Mouse (Mus musculus): ENCODE data around the gene Alpk1.
"Not testable (repeated sequence)": the region's sequence is repeated elsewhere in the genome, so short reads cannot be mapped to it uniquely, and the experiment has no call there.

Gene Alpk1

DNA sequence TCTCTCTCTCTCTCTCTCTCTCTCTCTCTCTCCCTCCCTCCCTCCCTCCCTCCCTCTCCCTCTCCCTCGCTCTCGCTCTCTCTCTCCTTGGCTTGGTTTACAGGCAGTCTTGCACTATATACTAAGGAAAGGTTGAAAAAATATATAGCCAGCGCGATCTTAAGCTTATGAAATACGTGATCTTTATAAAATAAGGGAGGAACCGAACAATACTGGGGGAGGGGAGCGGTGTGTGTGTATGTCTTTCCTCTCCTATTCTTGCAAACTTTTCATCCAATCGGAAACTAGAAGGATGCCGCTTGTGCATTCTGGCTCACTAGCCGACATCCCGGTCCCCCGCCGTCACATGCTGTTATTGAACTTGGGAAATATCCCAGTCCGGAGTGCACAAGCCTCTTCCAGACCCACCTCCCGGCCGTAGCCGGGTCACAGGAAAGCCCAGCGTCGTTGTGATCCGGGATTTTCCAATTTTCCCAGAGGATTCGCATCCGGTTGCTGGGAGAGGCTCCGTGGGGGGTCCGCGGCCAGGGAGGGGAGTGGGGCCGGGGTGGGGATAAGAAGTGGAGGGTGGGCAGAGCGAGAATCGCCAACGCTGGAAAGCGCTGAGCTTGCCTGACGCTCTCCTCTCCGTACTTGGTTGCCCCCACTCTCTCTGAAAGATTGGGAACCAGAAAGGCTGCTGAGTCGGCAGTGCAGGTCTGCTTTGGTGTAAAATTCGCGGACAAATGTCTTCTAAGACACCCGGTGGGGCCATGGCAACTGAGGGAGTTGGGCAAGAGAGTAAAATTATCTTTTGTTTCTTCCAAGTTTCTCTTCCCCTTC, 10.1 kb upstream of the Alpk1 start:
- no peak for DNase-seq (ENCODE audit: low spot score)

DNA sequence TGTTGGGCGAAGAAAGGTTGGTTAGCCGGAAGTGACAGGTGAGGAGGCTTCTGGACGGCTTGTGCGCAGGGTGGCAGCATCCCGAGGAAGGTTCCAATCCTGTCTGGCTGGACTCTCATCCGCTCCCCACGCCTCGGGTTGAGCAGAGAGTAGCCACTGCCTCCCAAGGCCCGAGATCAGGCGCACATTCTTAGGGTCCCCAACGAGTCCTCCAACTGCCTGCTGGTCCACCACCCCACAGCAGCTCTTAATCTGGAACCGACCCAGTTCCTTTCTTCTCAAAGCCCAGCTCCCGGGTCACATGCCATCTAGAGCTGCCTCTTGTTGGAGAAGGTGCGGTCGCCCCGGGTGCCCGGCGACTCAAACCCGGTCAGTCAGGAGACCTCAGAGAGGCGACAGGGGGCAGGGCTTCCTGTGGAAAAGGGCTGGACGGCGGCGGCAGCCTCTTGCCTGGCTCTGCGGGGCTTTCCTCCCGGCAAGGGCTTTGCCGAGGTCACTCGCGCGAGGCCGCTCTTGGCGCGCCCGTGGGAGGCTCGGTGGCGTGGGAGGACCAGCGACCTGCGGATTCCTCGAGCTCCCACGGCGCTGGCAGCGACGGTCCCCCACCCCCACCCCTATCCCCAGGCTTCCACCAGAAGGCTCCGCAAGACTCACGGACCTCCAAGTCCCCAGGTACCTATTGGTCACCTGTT, 9.3 kb upstream of the Alpk1 start, which contains the start of gene Tifa:
Gene Tifa (plus strand): TSS at position 306 of the 692 bp plus-strand sequence.
- DNase-seq (ENCODE audit: low spot score) = no peak

DNA sequence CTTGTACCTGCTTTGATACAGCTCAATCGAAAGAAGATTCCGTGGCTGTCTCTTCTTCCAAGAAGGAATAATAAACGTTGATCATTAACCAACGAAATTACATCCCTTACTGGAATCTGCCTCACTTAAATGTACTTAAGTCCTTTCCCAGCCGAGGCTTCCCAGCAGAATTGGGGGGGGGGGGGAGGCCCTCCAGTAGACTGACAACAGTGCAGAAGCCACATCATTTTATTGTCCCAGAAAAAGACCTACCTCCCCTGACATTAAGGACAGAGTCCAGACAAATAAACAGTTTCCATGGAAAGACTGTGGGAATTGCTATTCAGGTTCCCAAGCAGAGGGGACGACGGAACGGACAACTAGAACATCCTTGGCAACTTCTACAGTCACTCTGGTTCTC, 8.6 kb upstream of the Alpk1 start:
- DNase-seq (ENCODE audit: low spot score) = no peak

DNA sequence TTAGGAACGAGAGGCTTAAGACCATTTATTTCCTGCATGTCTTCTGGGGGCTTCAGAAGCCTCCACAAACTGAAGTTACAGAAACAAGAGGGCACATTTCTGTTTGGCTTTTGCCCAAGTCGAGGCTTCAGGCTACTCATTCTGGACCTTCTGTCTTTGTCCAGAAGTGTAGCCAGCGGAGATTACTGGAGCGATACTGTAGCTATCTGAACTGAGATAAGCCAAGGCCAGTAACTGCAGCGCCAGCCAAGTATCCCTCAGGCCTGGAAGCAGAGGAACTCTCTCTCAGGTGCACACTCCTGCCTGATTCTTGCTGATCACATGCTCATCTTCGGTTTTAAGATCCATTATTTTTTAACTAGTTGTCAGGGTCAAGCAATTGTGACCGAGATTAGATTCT, 7.7 kb upstream of the Alpk1 start:
- DNase-seq (ENCODE audit: low spot score) = no peak

DNA sequence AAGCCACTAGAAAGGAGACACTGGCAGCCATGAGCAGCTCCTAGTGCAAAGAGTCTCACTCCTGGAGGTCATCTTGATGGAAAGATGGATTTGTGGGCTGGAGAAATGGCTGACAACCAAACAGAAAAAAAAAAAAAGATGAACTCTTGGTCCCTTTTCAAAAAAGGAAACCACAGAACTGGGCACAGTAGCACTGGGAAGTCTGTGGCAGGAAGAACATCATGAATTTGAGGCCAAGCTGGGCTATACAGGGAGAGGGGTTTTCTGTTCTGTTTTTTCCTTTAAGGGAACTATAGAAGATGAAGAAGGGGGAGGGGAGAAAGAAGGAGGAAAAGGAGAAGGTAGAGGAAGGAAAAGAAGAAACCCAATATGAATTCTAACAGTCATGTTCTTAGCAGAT, 6.7 kb upstream of the Alpk1 start:
- DNase-seq (ENCODE audit: low spot score) = no peak

DNA sequence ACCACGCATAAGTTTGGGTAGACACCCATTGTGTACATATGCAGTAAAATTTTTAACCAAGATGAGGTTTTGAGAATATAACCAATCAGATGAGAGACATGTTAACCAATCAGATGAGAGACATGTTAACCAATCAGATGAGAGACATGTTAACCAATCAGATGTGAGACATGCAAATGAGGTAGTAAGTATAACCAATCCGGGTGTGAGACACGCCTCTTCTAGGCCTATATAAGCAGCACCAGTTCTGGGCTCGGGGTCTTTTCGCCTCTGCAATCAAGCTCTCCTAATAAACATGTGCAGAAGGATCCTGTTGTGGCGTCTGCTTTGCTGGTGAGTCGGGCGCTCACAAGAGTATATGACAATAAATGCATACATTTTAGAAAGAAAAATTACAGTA, 3.4 kb upstream of the Alpk1 start:
- DNase-seq (ENCODE audit: low spot score) = not testable (repeated sequence)

DNA sequence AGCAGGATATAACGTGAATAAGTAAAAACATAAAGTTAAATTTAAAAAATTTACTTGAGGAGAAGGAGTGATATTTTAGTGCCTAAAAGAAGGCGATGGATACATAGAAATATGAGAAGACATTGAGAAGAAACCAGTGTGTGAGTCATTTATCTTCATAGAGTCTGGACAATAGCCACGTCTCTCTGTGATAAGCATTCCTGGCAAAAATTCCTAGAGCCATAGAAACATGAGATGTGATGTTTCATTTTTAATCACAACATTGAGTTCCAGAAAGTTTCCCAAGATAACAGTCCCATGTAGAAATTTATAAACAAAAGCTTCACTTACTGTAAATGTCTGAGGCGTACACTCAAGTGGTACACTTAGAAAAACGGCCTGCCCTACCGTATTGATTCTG, 2.6 kb upstream of the Alpk1 start:
- no peak for DNase-seq (ENCODE audit: low spot score)

DNA sequence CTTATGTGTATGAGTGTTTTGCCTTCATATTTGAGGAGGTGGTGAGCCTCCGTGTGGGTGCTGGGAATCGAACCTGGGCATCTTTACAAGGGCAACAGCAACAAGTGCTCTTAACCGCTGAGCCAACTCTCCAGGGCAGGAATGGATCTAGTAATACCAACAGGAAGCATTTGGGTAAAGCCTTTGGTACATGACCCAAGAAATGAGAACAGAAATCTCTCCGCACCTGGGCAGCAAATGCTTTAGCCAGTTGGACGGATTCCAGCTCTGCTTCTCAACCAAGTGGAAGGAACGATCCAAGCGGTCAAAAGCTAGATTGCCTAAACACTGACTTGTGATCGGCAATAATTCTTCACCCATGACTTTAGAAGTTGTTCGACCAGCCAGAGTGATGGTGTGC, 594 bp upstream of the Alpk1 start:
- no peak for DNase-seq (ENCODE audit: low spot score)

DNA sequence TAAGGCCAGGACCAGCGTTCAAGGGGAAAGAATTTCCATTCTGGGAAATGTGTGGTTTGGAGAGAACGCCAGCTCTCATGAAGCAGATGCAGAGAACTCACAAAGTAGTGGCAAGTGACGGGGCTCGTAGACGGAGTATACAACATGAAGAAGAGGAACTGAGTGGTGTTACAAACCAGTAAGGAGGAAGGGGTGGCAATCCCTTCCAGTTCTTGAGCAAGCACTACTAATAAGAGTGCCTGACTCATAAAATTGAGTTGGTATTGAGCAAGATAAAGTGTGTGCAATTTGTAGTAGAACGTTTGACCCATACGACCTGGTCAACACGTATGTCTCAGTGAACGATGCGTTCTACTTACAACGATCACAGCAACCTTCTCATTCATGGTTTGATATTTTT, 11.2 kb downstream of the Alpk1 start:
- no peak for DNase-seq (ENCODE audit: low spot score)

DNA sequence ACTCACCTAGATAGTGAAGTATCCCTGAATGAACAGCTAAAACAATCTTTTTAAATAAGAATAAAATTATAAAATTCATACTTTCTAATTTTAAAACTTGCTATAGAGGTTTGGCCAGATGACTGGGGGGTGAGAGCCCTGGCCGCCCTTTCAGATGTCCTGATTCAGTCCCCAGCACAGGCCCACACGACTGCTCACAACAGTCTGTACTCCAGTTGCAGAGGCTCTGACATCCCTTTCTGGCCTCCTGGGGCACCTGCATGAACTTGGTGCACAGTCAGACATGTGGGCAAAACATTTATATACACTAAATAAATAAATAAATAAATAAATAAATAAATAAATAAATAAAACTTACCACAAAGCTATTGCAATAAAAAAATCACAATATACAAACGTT, 14.4 kb downstream of the Alpk1 start:
- DNase-seq (ENCODE audit: low spot score) = no peak

DNA sequence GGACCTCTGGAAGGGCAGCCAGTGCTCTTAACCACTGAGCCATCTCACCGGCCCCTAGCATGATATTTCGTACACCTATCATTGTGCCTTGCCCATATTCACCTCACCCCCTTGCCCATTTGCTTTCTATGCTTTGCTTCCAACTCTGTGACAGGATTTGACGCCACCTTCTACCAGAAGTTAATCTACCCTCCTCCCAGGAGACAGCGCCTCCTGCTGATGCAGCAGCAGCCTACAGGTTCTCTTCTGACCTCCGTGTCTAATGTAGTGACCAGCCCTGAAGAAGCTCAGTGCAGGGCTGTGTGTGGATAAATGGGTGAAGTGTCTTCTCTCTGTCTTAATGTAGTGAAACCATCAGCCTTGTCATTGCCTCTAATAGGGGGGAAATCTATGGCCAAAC, 15.8 kb downstream of the Alpk1 start:
- DNase-seq (ENCODE audit: low spot score) = no peak

DNA sequence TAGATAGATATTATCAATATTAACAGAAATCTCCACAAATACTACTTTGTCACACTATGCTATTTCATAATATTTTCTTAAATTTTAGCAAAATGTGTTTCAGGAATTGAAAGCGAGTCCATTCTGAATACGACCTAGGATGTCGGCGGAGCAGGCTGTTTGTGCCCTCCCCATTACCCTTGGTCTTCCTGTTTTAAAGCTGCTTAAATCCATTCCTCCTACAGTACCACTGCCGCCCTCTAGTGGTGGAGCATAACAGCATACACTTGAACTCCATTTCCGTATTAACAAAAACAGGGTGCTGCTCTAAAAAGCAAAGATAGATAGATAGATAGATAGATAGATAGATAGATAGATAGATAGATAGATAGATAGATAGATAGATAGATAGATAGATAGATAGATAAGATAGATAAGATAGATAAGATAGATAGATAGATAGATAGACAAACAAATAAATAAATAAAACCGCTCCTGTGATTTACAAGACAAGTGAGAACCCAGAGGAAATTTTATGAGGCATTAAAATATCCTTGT, 17.2 kb downstream of the Alpk1 start:
- peak; percentile 45 for DNase-seq (ENCODE audit: low spot score)

DNA sequence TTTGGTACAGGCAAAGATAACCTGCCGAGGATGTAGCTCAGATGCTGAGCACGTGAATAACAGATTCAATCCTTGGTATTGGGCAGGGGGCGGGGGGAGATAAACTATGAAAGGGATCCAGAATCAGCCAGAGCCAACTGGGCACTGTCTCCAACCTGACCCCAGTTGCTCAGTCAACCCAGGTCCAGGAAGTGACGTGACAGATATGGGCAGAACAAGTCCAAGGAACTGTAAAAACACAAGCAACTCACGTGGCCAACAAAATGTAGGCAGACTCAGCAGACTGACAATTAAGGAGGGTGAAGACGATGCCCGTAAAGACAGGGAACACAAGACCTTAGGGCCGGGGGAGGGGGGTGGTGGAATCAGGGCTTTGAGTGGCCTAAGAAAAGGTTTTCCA, 17.9 kb downstream of the Alpk1 start:
- no peak for DNase-seq (ENCODE audit: low spot score)

DNA sequence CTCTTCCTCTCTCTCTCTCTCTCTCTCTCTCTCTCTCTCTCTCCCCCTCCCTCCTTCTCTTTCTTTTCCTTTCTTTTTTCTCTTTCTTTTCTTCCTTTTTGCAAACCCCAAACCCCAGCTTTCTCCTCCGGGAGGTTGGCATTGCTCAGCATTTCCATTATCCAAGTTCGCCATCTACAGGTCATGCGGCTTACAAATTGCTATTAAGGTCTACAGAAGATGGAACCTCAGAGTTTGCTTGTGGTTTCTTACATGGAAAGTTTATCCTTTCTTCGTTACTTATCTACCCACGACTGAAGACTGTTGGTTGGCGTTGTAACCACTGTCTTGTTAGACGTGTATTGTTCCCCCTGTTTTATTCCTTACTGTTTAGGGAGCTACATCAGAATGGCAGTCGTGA, 21.1 kb downstream of the Alpk1 start:
- DNase-seq (ENCODE audit: low spot score) = no peak

DNA sequence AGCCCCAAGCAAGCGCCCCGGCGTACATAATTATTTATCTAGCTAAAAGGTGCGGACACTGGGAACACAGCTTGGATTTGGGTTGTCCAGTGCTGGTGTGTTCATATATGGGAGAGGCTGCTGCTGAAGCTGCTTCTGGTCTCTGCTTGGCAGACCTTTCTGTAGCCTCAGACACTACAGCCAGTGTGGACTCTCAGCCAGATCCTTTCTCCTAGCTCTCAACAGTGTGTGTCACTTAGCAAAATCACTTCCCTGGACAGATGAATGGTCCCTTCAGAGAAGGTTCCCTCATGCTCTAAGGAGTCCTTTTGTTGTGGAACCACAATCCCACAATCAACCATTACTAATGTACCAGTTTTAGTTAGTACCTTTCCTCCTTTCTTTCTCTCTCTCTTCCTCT, 21.5 kb downstream of the Alpk1 start:
- DNase-seq (ENCODE audit: low spot score) = no peak

DNA sequence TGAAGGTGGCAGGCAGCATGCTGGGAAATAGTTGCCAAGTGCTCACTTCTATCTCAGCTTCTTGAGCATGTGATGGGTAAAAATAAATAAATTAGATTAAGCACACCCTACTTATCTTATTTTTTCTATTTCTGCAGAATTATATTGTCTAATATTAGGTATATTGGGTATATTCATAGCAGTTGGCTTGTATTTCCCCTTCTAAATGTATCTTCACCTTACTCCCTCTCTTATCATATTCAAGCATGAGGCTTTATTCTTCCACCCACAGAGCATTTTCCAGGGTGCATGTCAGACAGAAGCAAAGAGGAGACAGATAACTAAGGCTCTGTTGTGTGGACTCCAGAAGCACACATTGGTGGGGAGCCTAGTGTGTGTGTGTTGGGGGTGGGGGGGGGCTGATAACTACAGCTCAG, 22.4 kb downstream of the Alpk1 start:
- no peak for DNase-seq (ENCODE audit: low spot score)

DNA sequence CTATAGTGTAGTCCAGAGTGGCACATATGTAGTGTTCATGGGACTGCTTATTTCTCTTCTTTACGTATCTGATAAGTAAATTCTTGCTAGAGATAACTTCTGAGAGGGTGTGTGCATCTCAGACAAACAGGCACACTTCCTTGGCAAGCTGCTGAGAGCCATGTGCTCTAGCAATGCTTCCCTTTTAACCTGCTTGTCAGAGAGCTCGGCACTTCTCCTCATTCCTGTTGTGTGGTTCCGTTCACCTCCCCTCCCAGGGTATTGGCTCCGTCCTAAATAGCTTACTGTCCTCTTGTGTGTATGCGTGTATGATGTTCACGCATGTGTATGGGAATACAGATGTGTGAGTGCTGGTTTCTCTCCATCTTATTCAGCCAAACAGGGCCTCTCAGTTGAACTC, 23.9 kb downstream of the Alpk1 start:
- no peak for DNase-seq (ENCODE audit: low spot score)

DNA sequence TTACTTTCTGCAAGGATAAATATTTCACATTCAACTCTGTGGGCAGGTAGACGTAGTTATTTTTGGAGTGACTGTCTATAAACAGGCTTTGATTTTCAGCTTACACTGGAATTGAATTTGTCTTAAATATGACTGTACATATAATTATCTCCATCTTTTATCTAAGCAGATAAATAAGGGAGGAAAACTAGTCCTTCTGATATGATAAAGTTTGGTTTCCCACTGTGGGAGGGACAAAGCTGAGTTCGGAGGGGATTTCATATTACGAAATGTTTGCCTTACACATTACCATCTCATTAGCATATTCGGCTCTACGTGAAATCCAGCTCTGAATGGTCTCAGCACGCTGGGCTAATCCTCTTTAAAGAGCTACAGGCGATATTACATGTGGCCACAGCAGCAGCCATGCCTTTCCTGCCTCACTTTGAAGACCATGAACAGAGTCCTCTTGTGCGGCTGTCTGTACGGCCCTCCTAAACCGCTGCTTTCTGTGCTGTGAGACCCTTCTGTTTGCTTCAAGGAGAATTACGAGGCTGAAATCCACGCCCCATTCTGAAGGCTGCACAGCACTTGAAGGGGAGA, 30.3 kb downstream of the Alpk1 start:
- DNase-seq (ENCODE audit: low spot score) = no peak

DNA sequence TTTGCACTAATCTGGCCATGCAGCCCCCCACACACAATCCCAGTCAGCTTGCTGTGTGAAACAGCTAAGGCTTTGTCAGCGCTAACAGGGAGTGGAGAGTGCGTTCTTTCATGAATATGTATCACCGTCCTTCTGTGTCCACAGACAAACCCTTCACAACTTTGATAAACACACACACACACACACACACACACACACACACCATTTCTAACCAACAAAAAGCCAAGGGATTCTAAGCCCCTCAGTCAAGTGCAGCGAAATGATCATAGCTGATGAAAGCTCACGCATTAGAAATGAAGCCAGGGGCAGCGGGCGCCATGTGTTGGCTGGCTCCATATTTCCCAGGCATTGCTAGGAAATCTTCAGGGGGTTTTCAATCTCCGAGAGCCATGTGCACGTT, 31.1 kb downstream of the Alpk1 start:
- no peak for DNase-seq (ENCODE audit: low spot score)

DNA sequence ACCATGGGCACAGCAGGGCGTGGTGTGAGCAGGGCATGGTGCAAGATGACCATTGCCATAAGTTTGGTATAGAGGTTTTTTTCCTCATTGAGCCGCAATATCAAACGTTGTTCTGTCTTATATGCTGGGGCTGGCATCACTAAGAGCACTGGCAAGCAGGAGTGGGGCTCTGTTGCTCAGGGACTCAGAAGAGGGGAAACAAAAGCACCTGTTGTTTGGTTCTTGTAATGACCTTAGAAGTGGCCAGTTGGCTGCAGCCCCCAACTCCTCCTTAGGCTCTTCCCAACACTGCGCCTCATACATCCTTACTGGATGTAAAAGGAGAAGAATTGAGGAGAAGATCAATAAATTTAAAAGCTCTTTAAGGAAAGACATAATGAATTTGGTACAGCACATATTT, 31.7 kb downstream of the Alpk1 start:
- no peak for DNase-seq (ENCODE audit: low spot score)

DNA sequence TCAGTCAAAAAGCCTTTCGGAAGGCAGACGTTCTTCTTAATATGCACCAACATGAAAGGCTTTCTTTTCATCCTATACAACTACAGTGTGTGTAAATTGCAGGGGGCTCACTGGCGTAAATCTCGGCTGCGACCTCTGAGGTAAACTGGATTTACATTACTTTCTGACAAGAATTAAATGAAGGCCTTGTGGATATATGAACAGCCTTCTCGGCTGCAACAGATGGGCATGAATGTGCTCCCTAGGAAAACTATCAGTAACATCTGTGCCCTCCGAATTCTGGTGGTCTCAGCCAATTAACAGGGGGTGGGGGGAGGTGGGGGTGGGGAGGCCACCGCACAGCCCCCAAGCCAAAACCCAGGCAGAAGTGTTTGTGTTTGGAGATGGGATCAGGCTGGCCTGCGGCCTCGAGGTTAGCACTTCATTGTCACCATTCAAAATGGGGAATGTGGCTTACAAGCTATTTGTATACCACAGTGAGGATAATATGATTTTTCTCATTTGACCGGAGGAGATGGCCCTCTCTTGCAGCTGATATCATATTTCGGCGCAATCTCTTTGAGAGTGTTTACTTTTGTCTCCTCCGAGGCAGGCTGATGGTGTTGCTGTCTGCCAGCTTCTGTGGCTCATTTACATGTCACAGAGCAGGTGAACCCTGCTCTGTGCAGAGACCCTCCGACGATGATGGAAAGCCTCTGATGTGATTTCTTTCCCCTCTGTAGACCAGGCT, 34.3 kb downstream of the Alpk1 start:
- no peak for DNase-seq (ENCODE audit: low spot score)

DNA sequence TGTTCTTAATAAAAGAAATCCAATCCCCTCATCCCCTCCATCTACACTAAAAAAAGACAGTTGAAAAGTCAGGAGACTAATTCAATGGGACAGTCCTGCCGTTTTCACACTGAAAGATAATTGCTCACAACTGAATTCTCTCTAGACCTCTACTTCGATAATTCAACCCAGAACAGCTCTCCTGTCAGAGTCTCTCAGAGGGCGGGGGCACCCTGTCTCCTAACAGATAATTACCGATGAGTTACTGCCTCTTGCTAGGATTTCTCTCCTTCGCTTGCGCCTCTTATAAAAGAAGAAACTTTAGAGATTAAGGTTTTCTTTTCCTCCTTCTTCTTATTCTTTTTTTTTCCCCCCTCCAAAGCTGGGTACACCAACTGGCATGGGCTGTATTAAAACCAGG, 34.8 kb downstream of the Alpk1 start:
- no peak for DNase-seq (ENCODE audit: low spot score)

Measured in urinary bladder, postnatal 10 days (tissue).